Mouse (Mus musculus): ENCODE data around the gene Exosc7.

Gene Exosc7

DNA sequence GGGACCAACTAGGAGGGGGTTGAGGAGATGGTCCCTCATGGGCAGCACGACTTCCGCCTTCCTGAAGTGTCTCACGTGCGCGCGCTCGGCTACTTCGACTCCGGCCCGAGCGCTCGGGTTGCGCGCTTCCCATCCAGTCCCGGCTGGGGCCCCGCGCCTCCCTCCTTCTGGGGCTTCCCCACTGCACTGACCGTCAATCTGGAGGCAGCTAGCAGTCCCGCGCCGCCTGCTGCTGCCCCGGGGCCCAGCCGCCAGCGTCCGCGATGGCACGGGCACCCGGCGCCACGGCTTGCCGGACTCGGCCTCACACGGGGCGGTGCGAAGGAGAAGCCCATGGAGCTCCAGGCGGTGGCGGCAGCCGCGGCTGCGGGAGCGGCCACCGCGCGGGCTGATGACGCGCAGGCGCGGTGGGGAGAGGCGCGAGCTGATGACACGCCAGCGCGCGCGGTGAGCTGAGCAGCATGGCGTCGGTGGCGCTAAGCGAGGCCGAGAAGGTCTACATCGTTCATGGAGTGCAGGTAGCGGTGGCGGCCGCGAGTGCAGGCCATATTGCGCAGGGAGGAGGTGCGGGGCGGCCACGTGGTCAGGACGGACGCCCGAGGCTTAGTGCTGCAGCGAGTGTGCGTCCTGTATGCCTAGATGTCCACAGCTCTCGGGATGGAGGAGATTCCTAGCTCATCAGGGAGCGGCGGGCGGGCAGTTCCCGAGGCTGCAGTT is at the start of gene Exosc7, which contains the start of gene Zdhhc3:
TSS of gene Exosc7 (plus strand) at position 411 of the 717 bp plus-strand sequence.
TSS of gene Zdhhc3 (minus strand) at position 401 of the 717 bp plus-strand sequence.
- peak; percentile 81 for DNase-seq (ENCODE audit: low spot score)

- peak; percentile 21 for DNase-seq (ENCODE audit: low spot score)
These were observed 33.9 kb upstream of the Exosc7 start for GRCm38 (mm10) chr9:123079149-123079548.

DNA sequence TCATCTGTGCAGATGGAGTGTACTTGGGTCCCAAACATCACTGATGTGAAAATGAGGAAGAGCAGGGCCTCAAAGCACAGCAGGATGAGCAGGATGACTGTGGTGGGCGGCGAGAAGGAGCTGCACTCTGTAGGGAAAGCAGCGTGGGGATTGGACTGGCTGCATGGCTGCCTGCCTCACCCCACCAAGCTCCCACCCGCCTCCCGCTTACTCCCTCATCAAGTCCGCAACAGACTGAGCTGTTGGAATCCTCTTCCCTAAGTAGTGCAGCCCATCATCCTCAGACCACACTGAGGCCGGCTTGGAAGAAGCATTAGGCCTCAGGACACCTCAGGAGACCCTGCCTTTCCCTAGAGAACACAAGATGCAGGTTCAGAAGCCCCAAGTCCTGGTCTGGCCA is 32.7 kb upstream of the Exosc7 start:
- DNase-seq (ENCODE audit: low spot score), result no peak

DNA sequence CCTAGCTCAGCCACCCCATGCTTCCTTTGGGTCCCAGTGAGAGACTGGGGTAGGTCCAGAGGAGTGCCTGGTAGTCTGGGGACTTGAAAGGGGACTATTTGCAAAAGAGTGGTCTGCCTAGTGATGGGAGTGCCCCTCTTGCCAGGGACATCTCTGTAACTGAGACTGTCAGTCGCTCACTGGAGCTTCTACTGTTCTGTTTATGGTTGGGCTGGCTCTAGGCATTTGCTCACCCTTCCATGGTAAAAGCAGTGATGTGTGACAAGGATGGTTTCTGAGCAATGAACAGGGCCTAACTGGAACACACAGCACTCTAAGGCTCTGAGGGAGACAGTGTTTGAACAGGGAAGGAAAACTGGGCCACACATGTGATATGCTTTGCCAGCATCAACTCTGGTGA is 32.2 kb upstream of the Exosc7 start:
- DNase-seq (ENCODE audit: low spot score), result no peak

GRCm38 (mm10) chr9:123085373-123085772 is 27.6 kb upstream of the Exosc7 start:
- no peak for DNase-seq (ENCODE audit: low spot score)

- no peak for DNase-seq (ENCODE audit: low spot score)
These were observed 25.5 kb upstream of the Exosc7 start for GRCm38 (mm10) chr9:123087558-123087957.

DNA sequence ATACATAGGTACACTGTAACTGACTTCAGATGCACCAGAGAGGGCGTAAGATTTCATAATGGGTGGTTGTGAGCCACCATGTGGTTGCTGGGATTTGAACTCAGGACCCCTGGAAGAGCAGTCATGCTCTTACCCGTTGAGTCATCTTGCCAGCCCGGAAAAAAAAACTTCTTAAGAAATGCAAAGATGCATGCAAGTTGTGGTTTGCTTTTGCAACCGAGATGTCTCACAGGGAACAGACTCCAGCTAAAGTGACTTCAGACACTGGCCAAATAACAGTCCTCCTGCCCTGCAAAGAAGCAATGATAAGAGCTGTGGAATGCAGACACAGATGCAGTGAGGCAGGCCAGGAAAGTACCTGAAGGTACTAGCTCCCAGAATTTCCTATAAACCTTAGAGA is 22.2 kb upstream of the Exosc7 start:
- no peak for DNase-seq (ENCODE audit: low spot score)

DNA sequence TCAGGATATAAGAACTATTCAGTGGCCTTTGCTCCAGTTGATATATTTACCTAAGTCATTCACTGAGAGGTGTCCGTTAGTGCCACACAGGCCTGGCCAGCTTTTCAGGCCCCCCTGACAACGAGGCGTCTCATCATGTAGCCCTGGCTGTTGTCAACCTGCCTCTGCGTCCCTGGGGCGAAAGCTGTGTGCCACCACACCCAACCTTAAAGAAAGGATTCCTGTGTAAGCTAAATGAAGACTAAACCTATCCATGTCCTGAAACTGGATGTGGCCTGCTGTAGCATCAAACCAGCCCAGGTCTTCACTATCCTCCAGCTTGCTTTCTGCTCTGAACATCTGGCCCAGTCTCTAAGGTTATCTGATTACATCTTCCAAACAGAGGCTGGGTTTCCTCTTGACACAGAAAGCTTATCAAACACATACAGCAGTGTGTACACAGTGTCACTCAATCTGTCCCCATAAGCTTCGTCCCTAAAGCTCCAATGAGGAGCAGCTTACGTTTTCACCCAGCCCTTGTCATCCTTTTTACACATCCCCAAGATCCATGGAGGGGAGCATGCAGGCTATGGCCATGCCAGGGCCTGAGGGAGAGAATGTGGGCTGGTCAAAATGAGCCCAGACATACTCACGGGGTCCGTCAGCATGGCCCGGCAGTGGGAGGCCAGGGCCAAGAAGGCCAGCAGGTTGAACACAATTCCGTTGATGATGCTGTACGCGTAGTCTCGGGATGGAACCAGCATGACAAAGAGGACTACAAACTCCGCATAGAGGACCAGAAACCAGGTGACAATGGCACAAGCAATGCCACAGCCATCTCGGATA is 13.2 kb upstream of the Exosc7 start:
- DNase-seq (ENCODE audit: low spot score), result no peak

DNA sequence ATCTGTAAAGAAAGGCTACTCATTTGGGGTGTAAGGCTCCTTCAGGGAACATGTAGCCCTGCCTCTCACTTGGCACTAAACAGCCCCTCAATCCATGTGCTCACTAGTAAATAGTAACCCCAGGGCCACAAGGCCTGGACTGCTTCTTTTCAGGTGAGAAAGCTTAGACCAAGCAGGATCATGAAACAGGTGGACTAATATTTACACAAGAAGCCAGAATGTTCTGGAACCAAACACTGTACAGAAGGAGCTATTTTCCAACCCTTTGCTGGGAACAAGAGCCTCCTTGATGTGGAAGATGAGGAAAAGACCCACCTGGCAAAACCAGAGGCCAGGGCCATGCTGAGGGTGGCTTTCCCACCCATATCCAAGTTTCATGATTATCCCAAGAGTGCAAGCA is 9.6 kb upstream of the Exosc7 start:
- no peak for DNase-seq (ENCODE audit: low spot score)

DNA sequence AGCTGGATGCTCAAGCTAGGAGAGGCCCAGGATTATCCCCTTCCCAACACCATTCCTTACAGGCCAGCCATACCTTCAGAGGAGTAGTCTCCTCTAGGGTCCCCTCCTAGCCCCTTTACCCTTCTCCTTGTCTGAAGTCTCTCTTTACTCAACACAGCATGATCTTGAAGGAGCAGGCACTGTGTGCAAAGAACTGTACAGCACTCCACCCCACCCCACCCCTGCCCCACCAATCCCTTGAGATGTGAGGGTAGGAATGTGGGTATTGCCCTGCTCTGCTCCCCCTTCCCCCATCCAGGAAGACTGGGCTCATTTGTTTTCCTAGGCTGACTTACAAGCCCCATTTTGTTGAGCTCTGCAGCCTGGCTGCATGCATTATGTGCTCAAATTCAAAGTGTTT is 8.7 kb upstream of the Exosc7 start:
- DNase-seq (ENCODE audit: low spot score), result no peak

DNA sequence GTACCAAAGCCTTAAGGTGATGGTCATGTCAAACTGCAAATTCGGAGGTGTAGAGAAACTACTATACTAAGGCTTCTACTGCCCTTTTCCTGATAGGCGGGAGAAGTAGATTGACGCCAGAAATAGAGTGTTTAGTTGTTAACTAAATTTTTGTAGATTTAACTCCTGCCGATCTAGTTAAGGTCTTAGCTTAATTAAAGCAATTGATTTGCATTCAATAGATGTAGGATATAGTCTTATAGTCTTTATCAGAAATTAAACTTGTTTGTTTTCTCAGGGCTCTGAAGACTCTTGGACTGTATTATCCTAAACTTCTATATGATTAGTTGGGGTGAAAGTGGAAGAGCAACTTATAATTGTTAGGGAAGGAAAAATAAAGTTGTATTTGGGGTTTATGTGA is 5.8 kb upstream of the Exosc7 start:
- no peak for DNase-seq (ENCODE audit: low spot score)

DNA sequence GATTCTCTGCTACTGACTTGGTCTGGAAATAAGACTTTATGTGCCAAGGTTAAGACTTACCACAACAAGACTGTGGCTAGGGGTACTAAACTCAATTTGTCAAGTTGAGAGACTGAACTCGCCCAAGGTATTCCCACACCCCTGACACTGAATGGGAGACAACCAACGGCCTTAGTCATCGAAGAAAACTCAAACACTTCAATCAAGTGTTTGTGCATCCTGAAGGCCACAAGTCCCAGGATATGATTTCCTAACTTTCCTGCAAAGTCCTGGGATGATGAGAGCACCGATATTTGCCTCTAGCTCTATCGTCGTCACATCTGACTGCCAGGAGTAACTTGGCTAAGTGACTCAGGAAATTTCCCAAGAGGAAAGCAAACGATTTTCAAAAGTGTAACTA is 3.8 kb upstream of the Exosc7 start:
- no peak for DNase-seq (ENCODE audit: low spot score)

GRCm38 (mm10) chr9:123111751-123112221 is 1.2 kb upstream of the Exosc7 start:
- peak; percentile 5 for DNase-seq (ENCODE audit: low spot score)

DNA sequence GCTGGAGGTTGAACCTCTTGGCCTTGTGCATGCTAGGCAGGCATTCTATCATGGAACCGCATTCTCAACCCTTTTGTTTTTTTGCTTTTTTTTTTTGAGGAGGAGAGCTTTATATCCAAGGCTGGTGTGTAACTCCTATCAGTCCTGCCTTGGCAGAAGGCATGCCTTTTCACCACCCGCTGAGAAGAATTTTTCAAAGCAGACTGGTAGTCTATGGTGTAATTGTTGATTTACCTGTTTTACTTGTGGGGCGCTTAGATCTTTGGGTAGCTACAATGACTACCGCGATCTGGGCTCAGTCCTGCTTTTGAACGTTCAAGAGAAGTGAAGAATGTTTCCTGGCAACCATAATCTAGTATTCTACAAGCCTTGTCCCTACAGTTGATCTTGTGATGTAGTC is 916 bp downstream of the Exosc7 start:
- DNase-seq (ENCODE audit: low spot score), result peak; percentile 9

GRCm38 (mm10) chr9:123115566-123115965 is 2.6 kb downstream of the Exosc7 start:
- DNase-seq (ENCODE audit: low spot score), result no peak

GRCm38 (mm10) chr9:123123017-123123416 is 10.0 kb downstream of the Exosc7 start:
- no peak for DNase-seq (ENCODE audit: low spot score)

DNA sequence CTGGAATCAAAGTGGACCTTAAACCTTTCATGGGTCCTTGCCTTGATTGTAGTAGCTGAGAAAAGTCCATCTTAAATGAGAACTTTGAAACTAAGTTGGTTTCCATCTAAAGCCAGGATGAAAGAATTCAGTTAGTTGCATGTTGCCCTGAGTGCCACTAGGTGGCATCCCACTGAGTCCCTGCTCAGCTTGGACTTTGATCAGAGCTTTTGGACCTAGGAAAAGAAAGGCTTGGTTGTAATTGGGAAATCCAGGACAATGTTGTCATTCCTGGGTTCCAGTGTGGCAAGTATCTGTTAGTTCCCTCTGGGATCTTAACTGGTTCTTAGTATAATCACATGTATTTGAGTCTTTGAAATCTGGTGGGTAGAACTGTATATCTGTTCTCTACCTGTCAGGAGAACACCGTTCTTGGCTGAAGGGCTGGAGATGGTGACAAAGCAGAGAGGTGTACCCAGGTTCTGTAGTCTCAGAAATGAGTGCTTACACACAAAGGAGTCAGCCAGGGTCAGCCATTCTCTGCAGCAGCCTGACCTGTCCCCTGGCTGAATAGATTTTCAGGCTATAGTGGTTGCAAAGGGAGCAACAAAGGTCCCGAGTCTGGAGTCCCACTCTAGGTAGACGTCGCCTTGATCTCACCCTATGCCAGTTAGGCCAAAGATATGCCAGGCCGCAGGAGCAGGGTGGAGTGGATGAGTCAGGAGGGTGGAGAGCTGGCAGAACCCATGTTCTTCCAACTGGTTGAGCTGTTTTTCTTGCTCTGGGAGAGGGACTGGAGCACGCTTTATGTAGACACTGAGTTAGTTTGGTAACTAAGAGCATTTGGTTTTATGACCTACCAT is 10.8 kb downstream of the Exosc7 start:
- peak; percentile 47 for DNase-seq (ENCODE audit: low spot score)

GRCm38 (mm10) chr9:123124413-123124981 is 11.5 kb downstream of the Exosc7 start:
- peak; percentile 26 for DNase-seq (ENCODE audit: low spot score)

DNA sequence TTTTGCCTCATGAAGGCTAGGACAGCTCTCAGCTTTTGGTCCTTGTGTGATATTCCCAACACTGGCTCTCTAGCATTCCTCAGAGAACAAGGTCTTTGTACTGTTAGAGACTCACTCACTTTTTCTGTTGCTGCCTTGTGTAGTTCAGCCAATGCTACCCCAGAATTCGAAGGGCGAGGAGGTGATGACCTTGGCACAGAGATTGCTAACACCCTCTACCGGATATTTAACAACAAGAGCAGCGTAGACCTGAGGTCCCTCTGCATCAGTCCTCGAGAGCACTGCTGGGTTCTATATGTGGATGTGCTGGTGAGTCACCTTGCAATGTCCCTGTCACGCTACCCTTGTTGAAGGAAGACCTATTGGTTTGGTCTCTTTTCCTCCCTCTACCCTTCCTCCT is 14.6 kb downstream of the Exosc7 start:
- DNase-seq (ENCODE audit: low spot score), result no peak

- DNase-seq (ENCODE audit: low spot score), result no peak
These were observed 20.0 kb downstream of the Exosc7 start for GRCm38 (mm10) chr9:123132994-123133393.

DNA sequence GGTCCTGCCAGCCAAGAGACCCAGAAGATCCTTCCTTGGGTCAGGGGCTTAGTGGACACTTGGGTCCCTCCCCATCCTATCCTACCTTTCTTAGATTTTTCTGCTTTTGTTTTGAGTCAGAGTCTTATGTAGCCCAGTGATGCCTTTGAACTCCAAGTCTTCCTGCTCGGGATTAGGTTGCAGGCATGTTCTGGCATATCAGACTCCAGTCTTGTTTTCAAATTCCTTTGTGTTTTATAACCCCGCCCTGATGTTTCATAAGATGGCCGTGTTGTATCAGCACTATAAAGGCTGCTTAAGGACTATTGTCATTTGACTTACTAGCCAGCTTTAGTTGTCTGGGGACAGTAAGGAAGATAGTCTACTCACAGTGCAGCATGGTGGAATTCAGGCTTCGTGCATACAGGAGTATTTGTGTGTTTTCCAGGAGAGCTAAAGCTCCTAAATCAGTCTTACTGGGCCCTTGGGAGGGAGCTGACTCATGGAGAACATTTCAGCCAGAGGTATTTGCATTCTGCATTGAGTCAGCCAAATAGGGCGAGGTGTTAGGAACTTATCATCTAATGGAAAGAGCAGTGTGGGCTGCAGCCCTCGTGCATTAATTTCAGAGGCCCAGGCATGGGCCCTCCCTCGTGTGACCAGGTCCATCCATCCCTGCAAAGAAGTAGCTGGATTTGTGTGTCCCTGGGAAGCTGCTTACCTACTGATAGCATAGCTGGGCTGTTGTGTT is 24.1 kb downstream of the Exosc7 start:
- DNase-seq (ENCODE audit: low spot score), result no peak

Measured in c-Kit-positive CD71-positive TER-119-positive erythroid progenitor cells, embryonic 14.5 days (primary cell).